Mouse (Mus musculus): ENCODE data around the gene Spint4.
A peak's percentile ranks its signal among the peaks of the same experiment; 100 is the strongest.
"Not testable (repeated sequence)": the region's sequence is repeated elsewhere in the genome, so short reads cannot be mapped to it uniquely, and the experiment has no call there.

Spint4 gene

GRCm38 (mm10) chr2:164698201-164698600, at the start of gene Spint4:
Gene Spint4 (plus strand): TSS chr2:164698501.
- DNase-seq (ENCODE audit: low read depth, low spot score), result no peak

- DNase-seq (ENCODE audit: low read depth, low spot score), result peak; percentile 3
Observed at GRCm38 (mm10) chr2:164655858-164656257, 42.4 kb upstream of the Spint4 start, which contains the start of gene Wfdc10. Gene Wfdc10 (plus strand): TSS chr2:164656046.

- DNase-seq (ENCODE audit: low read depth, low spot score), result no peak
Observed at GRCm38 (mm10) chr2:164656483-164656882, 41.8 kb upstream of the Spint4 start, which contains the start of gene Wfdc9. Gene Wfdc9 (minus strand): TSS chr2:164656583.

DNA sequence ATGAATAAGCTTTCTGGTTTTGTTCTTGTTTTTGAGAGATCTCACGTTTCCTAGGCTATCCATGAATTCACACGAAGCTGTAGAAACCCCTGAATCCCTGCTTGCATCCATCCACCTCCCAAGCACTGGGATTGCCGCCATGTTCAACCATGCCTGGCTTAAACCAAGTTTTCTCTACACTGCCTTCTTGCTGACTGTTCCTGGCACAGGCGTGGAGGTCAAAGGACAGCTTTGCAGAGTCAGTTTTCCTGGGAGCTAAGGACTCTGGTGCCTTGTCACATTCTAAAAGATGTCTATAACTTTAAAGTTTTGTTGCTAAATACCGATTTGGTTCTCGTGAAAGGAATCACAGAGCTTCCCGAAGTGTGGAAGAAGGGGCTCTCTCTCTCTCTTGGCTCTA, 33.5 kb upstream of the Spint4 start:
- DNase-seq (ENCODE audit: low read depth, low spot score), result no peak

DNA sequence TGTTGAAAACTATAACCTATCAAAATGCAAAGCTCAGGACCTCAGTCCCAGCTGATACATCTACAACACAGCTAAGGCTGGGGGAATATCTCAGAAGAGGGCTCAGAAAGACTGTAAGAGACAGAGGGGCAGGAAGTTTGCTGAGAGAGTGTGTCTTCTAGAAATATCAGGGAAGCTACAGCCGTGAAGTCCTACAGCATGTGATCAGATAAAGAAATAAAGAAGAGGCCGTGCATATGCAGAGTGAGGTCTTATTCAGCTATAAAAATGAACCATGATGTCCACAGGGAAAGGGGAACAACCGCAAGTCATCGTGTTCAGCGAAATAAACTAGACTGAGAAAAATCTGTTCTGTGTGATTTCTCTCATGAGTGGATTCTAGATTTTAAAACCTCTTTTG, 28.0 kb upstream of the Spint4 start:
- DNase-seq (ENCODE audit: low read depth, low spot score), result no peak

DNA sequence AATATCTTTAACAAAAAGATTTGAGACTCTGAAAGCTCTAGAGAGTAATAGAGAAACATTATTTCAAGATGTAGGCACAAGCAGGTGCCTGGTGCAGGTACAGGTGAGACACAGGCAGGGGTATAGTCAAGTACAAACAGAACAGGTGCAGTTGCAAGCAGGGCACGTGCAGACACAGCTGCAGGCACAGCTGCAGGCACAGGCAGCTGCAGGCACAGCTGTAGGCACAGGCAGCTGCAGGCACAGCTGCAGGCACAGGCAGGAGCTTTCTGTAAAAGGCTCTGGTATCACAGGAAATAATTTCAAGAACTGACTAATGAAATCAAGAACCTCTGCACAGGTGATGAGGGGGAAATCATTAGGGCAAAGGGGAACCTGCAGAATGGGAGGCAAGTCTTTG, 27.4 kb upstream of the Spint4 start:
- DNase-seq (ENCODE audit: low read depth, low spot score), result no peak

GRCm38 (mm10) chr2:164673987-164674386, 24.3 kb upstream of the Spint4 start, which contains the start of gene Wfdc11:
Gene Wfdc11 (minus strand): TSS chr2:164674087.
- DNase-seq (ENCODE audit: low read depth, low spot score), result no peak

DNA sequence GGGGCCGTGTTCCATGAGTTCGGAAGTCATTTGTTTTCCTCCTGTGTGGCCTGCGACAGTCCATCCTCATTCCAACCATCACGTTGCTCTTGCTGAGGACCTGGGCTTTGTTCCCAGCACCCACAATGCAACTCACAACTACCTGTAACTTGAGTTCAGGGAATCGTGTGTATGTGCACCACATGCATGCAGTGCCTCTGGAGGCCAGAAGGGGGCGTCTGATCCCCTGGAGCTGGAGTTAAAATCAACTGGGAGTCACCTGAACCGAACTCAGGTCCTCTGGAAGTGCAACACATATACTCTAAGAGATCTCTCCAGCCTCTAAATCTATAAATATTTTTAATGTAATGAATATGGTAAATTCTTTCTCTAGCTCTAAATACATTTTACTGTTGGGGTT, 22.2 kb upstream of the Spint4 start:
- DNase-seq (ENCODE audit: low read depth, low spot score), result no peak

DNA sequence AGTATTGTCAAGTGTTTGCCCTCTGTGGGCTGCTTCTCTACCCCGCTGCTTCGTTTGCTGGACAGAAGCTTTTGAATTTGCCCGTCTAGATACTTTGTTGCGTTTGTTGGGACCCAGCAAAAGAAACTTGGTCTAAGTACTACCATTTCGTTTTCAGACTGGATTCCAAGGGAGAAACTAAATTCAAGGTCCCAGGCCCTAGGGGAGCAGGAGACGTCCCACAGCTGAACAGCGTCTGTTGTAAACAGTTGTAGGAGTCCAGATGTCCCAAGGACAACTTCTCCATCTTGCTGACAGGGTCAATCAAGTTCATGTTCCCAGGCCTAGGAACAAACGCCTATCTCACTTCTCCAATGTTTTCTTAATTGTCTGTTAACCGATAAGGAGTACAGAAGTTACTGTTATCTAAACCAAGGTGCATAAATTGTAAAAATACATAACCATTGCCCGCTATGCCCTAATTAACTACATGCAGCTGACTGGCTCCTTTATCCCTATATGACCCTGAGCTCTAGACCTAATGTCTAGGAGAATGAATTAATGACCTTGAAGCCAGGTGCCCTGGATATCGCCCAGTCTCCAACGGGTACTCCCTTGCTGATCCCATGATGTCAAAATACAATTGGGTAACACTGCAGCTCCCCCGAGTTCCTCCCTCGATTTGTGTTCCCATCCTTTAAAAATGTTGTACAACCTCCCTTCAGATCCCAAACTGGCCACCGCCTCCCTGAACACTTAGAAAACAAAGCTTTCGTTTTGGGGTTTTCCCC, 21.2 kb upstream of the Spint4 start:
- DNase-seq (ENCODE audit: low read depth, low spot score), result no peak

- peak; percentile 39 for DNase-seq (ENCODE audit: low read depth, low spot score)
Observed at GRCm38 (mm10) chr2:164678848-164679625, 19.3 kb upstream of the Spint4 start.

GRCm38 (mm10) chr2:164679906-164680305, 18.4 kb upstream of the Spint4 start:
- DNase-seq (ENCODE audit: low read depth, low spot score), result no peak

DNA sequence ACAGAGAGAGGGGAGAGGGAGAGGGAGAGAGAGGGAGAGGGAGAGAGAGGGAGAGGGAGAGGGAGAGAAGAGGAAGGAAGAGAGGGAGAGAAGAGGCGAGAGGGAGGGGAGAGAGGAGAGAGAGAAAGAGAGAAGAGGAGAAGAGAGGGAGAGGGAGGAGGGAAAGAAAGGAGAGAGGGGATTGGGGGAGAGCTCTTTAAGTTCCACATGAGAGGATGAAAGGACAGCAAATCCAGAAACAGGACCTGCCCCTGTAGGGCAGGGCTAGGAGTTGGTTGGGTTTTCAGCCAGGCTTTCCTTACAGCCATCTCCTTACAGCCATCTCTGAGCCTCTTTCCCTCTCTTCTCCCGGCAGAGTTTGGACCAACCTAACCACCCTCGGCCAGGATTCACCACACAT, 13.5 kb upstream of the Spint4 start, which contains the start of gene Wfdc13:
Gene Wfdc13, plus strand, starts transcription at position 301 of the 400 bp plus-strand sequence.
- DNase-seq (ENCODE audit: low read depth, low spot score), result no peak

DNA sequence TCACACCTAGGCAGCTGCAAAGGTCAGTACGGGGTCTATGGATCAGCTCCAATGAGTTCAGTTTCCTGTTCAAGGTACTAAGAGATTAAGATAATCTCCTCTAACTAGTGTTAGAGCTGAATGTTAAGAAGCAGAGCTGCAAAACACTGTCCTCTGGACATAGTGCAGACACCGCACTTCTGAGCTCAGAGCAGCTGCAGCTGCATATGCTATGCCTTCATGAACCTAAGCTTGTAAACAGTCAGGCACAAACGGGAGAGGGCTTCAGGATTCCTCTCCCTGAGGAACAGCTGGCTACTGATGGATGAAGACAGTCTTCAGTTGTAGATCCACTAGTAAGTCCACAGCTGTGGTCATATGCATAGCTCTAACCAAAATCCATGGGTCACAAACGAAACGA, 2.7 kb downstream of the Spint4 start:
- DNase-seq (ENCODE audit: low read depth, low spot score), result no peak

DNA sequence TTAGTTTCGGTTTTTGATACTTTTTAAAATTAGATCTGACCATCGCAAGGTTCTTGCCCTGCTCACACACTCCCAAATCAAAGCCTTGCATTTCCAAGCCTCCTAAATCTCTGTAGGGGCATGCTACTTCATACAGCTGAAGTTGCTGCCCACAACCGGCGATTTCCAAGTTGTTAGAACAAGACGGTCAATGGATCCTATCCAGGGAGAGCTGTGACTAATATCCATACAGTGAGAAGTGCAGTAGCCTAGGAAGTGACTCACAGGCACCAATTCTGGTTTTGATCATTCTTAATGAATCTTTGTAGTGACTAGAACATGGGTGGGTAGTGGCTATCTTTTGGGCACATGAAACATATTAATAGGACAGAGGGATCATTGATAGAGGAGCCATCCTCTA, 3.5 kb downstream of the Spint4 start:
- DNase-seq (ENCODE audit: low read depth, low spot score), result no peak

DNA sequence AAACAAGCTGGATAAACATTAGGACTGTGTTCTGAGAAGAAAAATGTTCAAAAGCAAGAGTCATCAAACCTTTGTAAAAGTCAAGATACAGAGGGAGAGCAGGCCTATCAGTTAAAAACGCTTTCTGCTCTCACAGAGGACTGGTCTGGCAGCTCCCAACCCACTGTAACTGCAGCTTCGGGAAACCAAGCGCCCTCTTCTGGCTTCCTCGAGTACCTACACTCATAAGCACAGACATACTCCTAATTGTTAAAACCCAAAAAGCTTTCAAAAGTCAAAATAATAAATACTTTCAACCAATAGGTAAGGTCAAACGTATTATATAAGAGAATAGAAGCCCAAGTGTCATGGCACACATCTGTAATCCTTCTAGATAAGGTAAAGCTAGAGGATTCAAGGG, 5.9 kb downstream of the Spint4 start:
- DNase-seq (ENCODE audit: low read depth, low spot score), result no peak

DNA sequence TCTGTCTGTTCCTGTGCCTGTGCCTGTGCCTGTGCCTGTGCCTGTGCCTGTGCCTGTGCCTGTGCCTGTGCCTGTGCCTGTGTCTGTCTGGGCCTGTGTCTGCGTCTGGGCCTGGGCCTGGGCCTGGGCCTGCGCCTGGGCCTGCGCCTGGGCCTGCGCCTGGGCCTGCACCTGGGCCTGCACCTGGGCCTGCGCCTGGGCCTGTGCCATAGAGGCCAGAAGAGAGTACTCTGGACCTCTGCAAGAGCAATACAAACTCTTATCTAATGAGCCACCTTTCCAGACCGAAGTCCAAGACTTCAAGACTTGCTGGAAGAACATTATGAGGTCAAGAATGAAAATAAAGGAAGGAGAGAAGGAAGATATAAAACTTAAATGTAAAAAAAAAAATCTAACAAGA, 7.0 kb downstream of the Spint4 start:
- DNase-seq (ENCODE audit: low read depth, low spot score), result no peak

- DNase-seq (ENCODE audit: low read depth, low spot score), result no peak
Observed at GRCm38 (mm10) chr2:164705991-164706390, 7.7 kb downstream of the Spint4 start.

DNA sequence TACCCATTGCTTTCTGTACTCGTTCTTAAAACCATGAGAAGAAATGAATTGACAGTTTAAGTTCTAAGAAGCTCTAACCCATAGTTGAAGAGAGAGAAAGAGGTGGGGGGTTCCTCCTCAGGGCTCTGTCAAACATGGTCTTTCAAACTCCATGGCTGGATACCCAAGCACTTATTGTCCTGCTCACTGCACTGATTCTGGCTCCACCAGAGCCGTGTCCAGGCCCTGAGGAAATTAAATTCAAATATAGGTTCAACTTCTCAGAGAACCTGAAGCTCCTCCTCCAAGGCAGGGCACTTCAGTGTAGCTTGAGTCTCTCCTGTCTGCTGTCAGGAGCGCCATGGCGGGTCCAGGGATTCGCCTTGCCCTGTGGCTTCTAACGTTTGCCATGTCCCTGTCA, 16.7 kb downstream of the Spint4 start, which contains the start of gene Spint5:
Gene Spint5, plus strand, starts transcription at position 301 of the 400 bp plus-strand sequence.
- no peak for DNase-seq (ENCODE audit: low read depth, low spot score)

DNA sequence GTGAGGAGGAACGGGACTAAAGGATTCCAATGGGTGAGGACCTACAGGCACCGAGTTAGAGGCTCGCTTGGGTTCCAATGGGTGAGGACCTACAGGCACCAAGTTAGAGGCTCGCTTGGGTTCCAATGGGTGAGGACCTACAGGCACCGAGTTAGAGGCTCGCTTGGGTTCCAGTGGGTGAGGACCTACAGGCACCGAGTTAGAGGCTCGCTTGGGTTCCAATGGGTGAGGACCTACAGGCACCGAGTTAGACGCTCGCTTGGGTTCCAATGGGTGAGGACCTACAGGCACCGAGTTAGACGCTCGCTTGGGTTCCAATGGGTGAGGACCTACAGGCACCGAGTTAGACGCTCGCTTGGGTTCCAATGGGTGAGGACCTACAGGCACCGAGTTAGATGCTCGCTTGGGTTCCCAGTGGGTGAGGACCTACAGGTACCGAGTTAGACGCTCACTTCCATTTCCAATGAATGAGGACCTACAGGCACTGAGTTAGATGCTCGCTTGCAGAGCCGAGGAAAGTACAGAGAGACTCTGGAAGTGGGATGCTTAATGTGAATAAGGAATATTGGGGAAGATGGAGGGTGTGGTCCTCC, 18.0 kb downstream of the Spint4 start:
- DNase-seq (ENCODE audit: low read depth, low spot score), result not testable (repeated sequence)

GRCm38 (mm10) chr2:164723276-164723675, 25.0 kb downstream of the Spint4 start:
- no peak for DNase-seq (ENCODE audit: low read depth, low spot score)

DNA sequence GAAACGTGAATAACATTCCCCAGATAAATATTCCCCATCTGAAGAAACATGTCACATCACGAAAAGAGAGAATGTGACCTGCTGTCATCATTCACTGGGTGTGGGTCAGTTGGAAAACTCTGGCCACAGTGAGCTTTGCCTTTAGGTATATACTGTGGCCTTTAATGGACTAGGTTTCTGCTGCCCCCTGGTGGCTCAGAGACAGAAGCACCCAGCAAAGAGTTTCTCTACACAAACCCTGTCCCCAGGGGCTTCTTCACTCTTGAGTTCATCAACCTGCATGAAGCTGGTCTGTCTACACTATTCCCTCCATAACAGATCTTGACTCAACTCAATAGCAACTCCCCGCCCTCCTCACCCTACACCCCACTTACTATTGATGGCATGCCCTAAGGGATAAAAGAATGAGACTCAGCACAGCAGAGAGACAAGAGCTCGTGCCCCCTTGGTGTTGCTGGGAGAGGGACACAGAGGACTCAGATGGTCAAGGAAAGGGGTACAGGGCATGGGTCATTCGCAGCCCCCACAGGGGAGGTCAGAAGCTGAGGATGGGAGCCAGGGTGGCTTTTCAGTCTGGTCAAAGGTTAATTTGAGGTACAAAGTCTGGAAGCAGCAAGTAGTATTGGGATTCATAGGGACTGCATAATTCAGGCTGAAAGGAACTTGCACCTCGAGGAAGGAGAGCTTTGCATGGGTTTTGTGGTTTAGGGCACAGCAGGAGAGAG, 27.8 kb downstream of the Spint4 start:
- peak; percentile 36 for DNase-seq (ENCODE audit: low read depth, low spot score)
